Mouse (Mus musculus) A20 (cell line): ENCODE results near the gene Olfr397.

Experiments
- DNase-seq: peaks from one replicate; pipeline ENCODE4 v3.0.0-alpha.2; 2011; ENCODE audit warnings: low read depth, low spot score

Gene Olfr397

DNA sequence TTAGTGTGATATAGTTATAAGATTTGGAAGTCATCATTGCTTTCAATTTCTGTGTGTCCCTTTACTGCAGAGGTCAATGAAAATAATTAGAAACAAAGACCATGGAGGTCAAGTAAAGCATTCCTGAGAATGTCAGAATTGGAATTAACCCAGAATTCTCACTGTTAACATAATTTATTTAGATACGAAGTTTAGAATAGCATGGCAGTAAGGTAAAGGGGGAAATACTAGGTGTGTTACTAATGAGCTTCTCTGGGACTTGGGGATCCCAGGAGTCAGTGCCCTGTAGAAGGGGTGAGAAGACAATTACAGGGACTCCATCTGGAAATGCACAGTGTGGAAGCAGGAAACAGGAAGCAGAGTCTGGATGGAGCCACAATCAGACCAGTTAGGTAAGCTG is at the start of gene Olfr397:
Olfr397 (plus strand) TSS at position 301 of the 400 bp plus-strand sequence.
- DNase-seq, result no peak

DNA sequence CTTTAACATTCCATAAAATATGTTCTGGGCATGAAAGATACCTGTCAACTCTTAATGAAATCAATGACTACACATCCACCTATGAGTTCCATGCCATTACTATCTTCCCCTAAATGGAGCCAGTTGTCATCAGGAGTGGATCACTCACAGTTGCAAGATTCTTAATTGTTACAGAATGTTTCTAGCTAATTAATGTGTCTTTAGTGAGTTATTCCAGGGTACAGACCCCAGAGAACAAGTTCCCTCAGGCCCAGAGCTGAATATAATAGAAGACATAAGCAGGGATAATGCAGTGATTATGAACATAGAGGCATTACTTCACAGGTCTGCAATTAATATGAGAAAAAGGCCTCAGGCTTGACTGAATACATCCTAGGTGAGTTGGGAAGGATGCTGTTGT is 24.2 kb upstream of the Olfr397 start, which contains the start of gene Olfr23:
Olfr23 (plus strand) TSS at position 301 of the 400 bp plus-strand sequence.
- DNase-seq, result no peak

DNA sequence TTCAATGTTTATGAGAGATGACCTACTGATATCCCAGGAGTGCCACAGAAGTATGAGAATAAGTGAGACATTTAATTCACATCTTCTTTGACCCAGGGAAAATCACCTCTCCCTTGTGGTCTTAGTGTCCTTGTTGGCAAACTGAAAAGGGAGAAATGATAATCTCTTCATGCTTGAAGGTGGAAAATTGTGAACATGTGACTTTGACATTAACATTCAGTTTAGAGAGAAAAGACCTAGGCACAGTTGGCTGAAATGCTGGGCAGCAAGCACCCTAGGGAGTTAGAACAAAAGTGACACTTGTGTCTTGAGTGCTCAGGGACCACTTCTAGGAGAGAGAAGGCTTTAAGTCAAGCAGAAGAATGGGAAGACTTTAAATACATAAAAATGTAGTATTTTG is 29.7 kb downstream of the Olfr397 start, which contains the start of gene Olfr398:
Olfr398 (minus strand) TSS at position 101 of the 400 bp plus-strand sequence.
- no peak for DNase-seq

DNA sequence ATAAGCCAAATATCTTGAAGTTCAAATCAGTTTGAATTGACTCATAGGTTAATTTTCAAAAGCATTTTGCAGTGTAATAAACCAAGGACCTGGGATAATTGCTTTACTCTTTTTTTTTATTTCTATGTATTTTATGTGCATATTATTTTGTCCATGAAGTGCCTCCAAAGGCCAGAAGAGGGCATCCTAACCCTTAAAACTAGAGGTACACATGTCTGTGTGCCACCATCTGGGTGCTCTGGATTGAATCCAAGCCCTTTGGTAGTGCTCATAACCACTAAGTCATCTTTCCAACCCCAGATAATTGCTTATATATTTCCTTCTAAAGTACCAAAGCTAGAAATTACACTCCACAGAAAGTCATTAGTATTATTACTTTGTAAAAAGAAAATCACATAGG is 32.5 kb downstream of the Olfr397 start:
- peak; percentile 24 for DNase-seq
